Mouse (Mus musculus): ENCODE data around the gene Ankrd22.

DNA sequence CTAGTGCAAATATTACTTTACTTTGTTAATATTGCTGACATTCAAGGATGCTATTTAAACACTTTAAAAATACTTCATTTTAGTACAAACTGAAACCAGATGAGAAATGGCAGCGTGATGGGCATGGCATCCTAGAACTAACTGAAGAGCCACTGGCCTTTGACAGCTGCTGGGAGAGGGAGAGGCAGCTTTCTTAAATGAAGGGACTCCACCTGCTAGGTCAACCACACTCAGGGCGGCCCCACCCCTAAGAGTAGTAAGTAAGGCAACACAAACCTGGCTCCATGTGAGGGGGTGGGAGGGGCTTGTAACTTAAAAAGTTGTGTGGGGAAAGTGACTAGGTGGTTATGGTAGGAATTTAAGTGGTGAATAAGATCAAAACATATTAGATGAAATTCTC lies 36.8 kb upstream of the Ankrd22 start:
- TF ChIP-seq GATA1 (IDR thresholded peaks at IDR 0.05; ENCODE audit: borderline replicate concordance, low read length) = no peak
- no peak for TF ChIP-seq FLI1 (IDR thresholded peaks at IDR 0.05; ENCODE audit: low read length)

All from megakaryocyte, embryonic 14.5 days (primary cell).